In the genomic region with DNA sequence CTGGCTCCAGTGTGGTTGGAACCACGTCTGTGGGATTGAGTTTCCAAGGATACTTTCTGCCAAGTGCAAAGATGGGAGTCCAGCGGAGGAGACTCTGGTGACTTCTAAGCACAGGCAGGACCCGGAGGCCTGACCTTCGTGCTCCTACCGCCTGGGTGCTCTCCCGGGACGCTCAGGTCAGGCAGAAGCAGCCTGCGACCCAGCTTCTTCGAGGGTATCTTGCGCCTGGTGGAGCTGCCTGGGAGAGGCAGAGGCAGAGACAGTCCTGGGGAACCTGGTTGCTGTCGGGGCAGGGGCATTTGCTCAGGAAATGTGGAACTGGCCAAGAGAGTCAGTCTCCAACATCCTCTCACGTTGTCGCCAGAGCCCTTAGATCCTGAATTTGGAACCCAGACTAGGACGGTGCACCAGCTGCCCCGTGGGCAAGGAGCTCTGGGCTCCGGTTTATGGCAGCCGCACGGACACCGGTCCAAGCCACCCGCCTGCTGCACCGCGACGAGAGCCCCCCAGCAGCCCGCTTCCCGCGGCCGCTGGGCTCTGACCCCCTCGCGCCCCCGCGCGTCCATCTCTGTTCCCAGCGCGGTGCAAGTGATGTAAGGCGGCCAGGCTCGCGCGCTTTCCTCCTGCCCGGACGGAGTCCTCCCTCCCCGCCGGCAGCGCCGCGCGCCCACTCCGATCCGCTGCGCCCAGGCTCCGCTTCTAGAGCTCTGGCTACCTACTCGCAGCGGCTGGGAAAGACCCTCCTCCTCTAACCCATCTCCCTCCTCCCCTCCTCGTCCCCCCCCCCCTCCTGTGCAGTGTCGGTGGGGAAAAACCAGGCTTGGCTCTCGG, we compare ENCODE assay signal across 8 mouse cellular contexts. TPM values are rescaled to one million over a fixed set of nuclear protein-coding genes. Genes with fewer than 3 reads are reported as not detected.
DNase-seq lines count a peak whose midpoint lies in the region; ATAC-seq and TF ChIP-seq lines count a peak whose summit lies in the region.

No protein-coding gene starts in this region.

- no peak for DNase-seq in heart, postnatal 25 days (ENCODE audit: low spot score)
- peak; percentile 51 for DNase-seq in brain, adult 2 months (ENCODE audit: low read depth, low spot score)
- DNase-seq in forelimb bud, embryonic 11.5 days (ENCODE audit: low read depth, low spot score): peak; percentile 56
- peak; percentile 48 to 56 for DNase-seq in left cerebral cortex, postnatal 36 days (ENCODE audit: low spot score in 2 of 2)
- peak; percentile 94 for DNase-seq in midbrain, embryonic 11.5 days (ENCODE audit: low spot score, missing footprints)
- DNase-seq in urinary bladder, postnatal 4 days (ENCODE audit: low spot score in 2 of 2): no peak

- no peak for TF ChIP-seq CTCF in small intestine, adult 2 months (IDR thresholded peaks at IDR 0.05; ENCODE audit: extremely low read depth, insufficient read length, insufficient replicate concordance, low read depth, low read length)

- peak; percentile 74 for ATAC-seq in heart, embryonic 12.5 days (ENCODE audit: insufficient number of reproducible peaks, low FRiP score)
- peak; percentile 95 for ATAC-seq in midbrain, embryonic 11.5 days (ENCODE audit: low FRiP score)

- TF ChIP-seq POLR2A in small intestine, adult 2 months (IDR thresholded peaks at IDR 0.05; ENCODE audit: low read depth, low read length): no peak

- no peaks in the 10 kb centered on the region for H3K36me3 ChIP-seq in heart, embryonic 12.5 days
- no peaks in the 10 kb centered on the region for H3K36me3 ChIP-seq in midbrain, embryonic 11.5 days (ENCODE audit: control insufficient read depth, insufficient read depth, low read length)
- H3K36me3 ChIP-seq in small intestine, adult 2 months (ENCODE audit: control insufficient read depth, insufficient read depth, low read length): no peaks in the 10 kb centered on the region

- H3K4me3 ChIP-seq in heart, embryonic 12.5 days: peak overlapping the region; percentile 51
- peak overlapping the region; percentile 42 for H3K4me3 ChIP-seq in midbrain, embryonic 11.5 days (ENCODE audit: low read depth, low read length)
- peak overlapping the region; percentile 27 for H3K4me3 ChIP-seq in small intestine, adult 2 months (ENCODE audit: low read depth, low read length)

- peak overlapping the region; percentile 81 for H3K4me2 ChIP-seq in heart, embryonic 12.5 days
- H3K4me2 ChIP-seq in midbrain, embryonic 11.5 days: peak overlapping the region; percentile 81

- WGBS in heart, embryonic 12.5 days: 3% methylated on average over 55 of the region's 55 CpGs
- 4% methylated on average over 51 of the region's 55 CpGs for WGBS in midbrain, embryonic 11.5 days
- 6% methylated on average over 55 of the region's 55 CpGs for WGBS in small intestine, adult 2 months

- intact Hi-C loops in heart, postnatal 25 days (cut with DNase I): no loop called here
- intact Hi-C loops in left cerebral cortex, postnatal 36 days (cut with DNase I): loop anchor here (5.0 kb wide), 1 partner anchor 171 kb away; no protein-coding TSS in a partner anchor

- H3K27me3 ChIP-seq in heart, embryonic 12.5 days (replicated peaks): peaks cover 36% of the 10 kb centered on the region
- H3K27me3 ChIP-seq in midbrain, embryonic 11.5 days (ENCODE audit: control insufficient read depth, insufficient read depth, low read length): no peaks in the 10 kb centered on the region; the same call in 1 of the 2 replicates
- H3K27me3 ChIP-seq in small intestine, adult 2 months (ENCODE audit: control insufficient read depth, insufficient read depth, low read length): peaks cover 5% of the 10 kb centered on the region; the same call in 1 of the 2 replicates

- no peaks in the 10 kb centered on the region for H3K9me3 ChIP-seq in heart, embryonic 12.5 days (replicated peaks)
- H3K9me3 ChIP-seq in midbrain, embryonic 11.5 days (ENCODE audit: control insufficient read depth, low read length): no peaks in the 10 kb centered on the region

- no peak overlapping the region for H3K27ac ChIP-seq in heart, embryonic 12.5 days (ENCODE audit: poor library complexity, severe bottlenecking)
- no peak overlapping the region for H3K27ac ChIP-seq in midbrain, embryonic 11.5 days (ENCODE audit: low read depth, low read length)
- no peak overlapping the region for H3K27ac ChIP-seq in small intestine, adult 2 months (ENCODE audit: insufficient read depth, low read depth, low read length)

- H3K9ac ChIP-seq in heart, embryonic 12.5 days: peak overlapping the region; percentile 64
- H3K9ac ChIP-seq in midbrain, embryonic 11.5 days (ENCODE audit: low read length): peak overlapping the region; percentile 62

- peaks cover 5% of the 10 kb centered on the region; the same call in 1 of the 2 replicates for H3K4me1 ChIP-seq in heart, embryonic 12.5 days (replicated peaks)
- H3K4me1 ChIP-seq in midbrain, embryonic 11.5 days (ENCODE audit: control insufficient read depth, insufficient read depth, low read length): no peaks in the 10 kb centered on the region; the same call in 1 of the 2 replicates
- H3K4me1 ChIP-seq in small intestine, adult 2 months (ENCODE audit: control insufficient read depth, insufficient read depth, insufficient read length, low read length): no peaks in the 10 kb centered on the region

RNA-seq across cellular contexts. Expression of gene Tmem215, which starts 0.9 kb away (rescaled TPM):
- 0.81 and 1.0 TPM in 2 replicates for polyA plus RNA-seq in heart, embryonic 12.5 days (2016; fragmentation: Nextera tagmentation; extraction: Ambion mirVana)
- not detected for total RNA-seq in heart, postnatal 25 days (2021)
- 10 to 100 TPM; 20.5 to 22.0 TPM for total RNA-seq in left cerebral cortex, postnatal 36 days (2021)
- 0.20 and 0.57 TPM in 2 replicates for polyA plus RNA-seq in midbrain, embryonic 11.5 days (2014; fragmentation: Nextera tagmentation; extraction: Ambion mirVana)
- 0.23 TPM in 1 of 2 replicates, not detected in the other for polyA plus RNA-seq in small intestine, adult 2 months (2012; rRNA removed)

Comparison
In these comparisons a context has a peak if more than half of its experiments do, and no peak if none do; other contexts are left out.
1. DNase-seq: peak in brain, adult 2 months (single experiment), forelimb bud, embryonic 11.5 days (single experiment), left cerebral cortex, postnatal 36 days (2 of 2) and midbrain, embryonic 11.5 days (single experiment); none in heart, postnatal 25 days (single experiment) and urinary bladder, postnatal 4 days (0 of 2).
2. Peak in every context shown above with its lines, with median percentiles within 50 percentile points of each other: H3K4me3 ChIP-seq.